Mouse (Mus musculus): ENCODE measurements at regions not wholly inside any gene's neighbourhood (a gene's known extent, or its start where the extent isn't known, plus 50 kb on each side); places are given as distances from the start of the nearest gene placed in this dataset.
A peak's percentile ranks its signal among the peaks of the same experiment; 100 is the strongest.

- DNase-seq (ENCODE audit: low read depth, low spot score) = peak; percentile 90
Observed at GRCm38 (mm10) chr10:117434871-117435733, 55.3 kb upstream of the Cpsf6 start.

GRCm38 (mm10) chr10:117434293-117434842 lies 54.6 kb upstream of the Cpsf6 start:
- no peak for DNase-seq (ENCODE audit: low read depth, low spot score)

GRCm38 (mm10) chr10:117433547-117434292 lies 53.9 kb upstream of the Cpsf6 start:
- no peak for DNase-seq (ENCODE audit: low read depth, low spot score)

GRCm38 (mm10) chr10:117432871-117433546 lies 53.2 kb upstream of the Cpsf6 start:
- DNase-seq (ENCODE audit: low read depth, low spot score) = peak; percentile 59

- peak; percentile 88 for DNase-seq (ENCODE audit: low read depth, low spot score)
Observed at GRCm38 (mm10) chr10:117432415-117432814, 52.6 kb upstream of the Cpsf6 start.

- no peak for DNase-seq (ENCODE audit: low read depth, low spot score)
Observed at GRCm38 (mm10) chr10:117431850-117432249, 52.0 kb upstream of the Cpsf6 start.

- no peak for DNase-seq (ENCODE audit: low read depth, low spot score)
Observed at GRCm38 (mm10) chr10:117431086-117431619, 51.3 kb upstream of the Cpsf6 start.

GRCm38 (mm10) chr10:117430224-117430884 lies 50.5 kb upstream of the Cpsf6 start:
- DNase-seq (ENCODE audit: low read depth, low spot score) = no peak

- peak; percentile 11 for DNase-seq (ENCODE audit: low read depth, low spot score)
Observed at GRCm38 (mm10) chr10:117429459-117430183, 49.8 kb upstream of the Cpsf6 start.

Data from ZHBTc4 (cell line).